Mouse (Mus musculus) T-cell, adult 2 months (primary cell): ENCODE data around the gene Rnf185.

ENCODE experiments used
- DNase-seq: peaks from one replicate; pipeline ENCODE4 v3.0.0; 2022; ENCODE audit warnings: low spot score

Rnf185 gene

GRCm38 (mm10) chr11:3396091-3396490 is 56.1 kb downstream of the Rnf185 start:
- DNase-seq: no peak

- no peak for DNase-seq
Observed at GRCm38 (mm10) chr11:3394520-3394919, 57.6 kb downstream of the Rnf185 start.

- DNase-seq: no peak
Observed at GRCm38 (mm10) chr11:3392526-3392925, 59.6 kb downstream of the Rnf185 start.

GRCm38 (mm10) chr11:3390789-3391188 is 61.4 kb downstream of the Rnf185 start:
- no peak for DNase-seq

GRCm38 (mm10) chr11:3389996-3390395 is 62.2 kb downstream of the Rnf185 start:
- DNase-seq: no peak

GRCm38 (mm10) chr11:3387482-3388196 is 64.5 kb downstream of the Rnf185 start:
- no peak for DNase-seq

GRCm38 (mm10) chr11:3386941-3387368 is 65.2 kb downstream of the Rnf185 start:
- DNase-seq: peak; percentile 90

GRCm38 (mm10) chr11:3382602-3383594 is 69.3 kb downstream of the Rnf185 start:
- peak; percentile 24 for DNase-seq

GRCm38 (mm10) chr11:3381148-3381814 is 70.9 kb downstream of the Rnf185 start:
- DNase-seq: no peak

- DNase-seq: no peak
Observed at GRCm38 (mm10) chr11:3379427-3379826, 72.7 kb downstream of the Rnf185 start.

GRCm38 (mm10) chr11:3374741-3375140 is 77.4 kb downstream of the Rnf185 start:
- no peak for DNase-seq

- DNase-seq: no peak
Observed at GRCm38 (mm10) chr11:3374293-3374645, 77.9 kb downstream of the Rnf185 start.

- no peak for DNase-seq
Observed at GRCm38 (mm10) chr11:3373591-3374292, 78.4 kb downstream of the Rnf185 start.

- DNase-seq: no peak
Observed at GRCm38 (mm10) chr11:3371599-3372295, 80.4 kb downstream of the Rnf185 start.

- peak; percentile 70 for DNase-seq
Observed at GRCm38 (mm10) chr11:3370928-3371598, 81.1 kb downstream of the Rnf185 start.

- no peak for DNase-seq
Observed at GRCm38 (mm10) chr11:3370162-3370561, 82.0 kb downstream of the Rnf185 start.

GRCm38 (mm10) chr11:3369449-3369848 is 82.7 kb downstream of the Rnf185 start:
- no peak for DNase-seq

- DNase-seq: no peak
Observed at GRCm38 (mm10) chr11:3368983-3369382, 83.2 kb downstream of the Rnf185 start.

GRCm38 (mm10) chr11:3366411-3366810 is 85.8 kb downstream of the Rnf185 start:
- no peak for DNase-seq
